Mouse (Mus musculus) liver, postnatal 0 days (tissue): ENCODE measurements around the gene R3hdml.

Experiments
- CTCF ChIP-seq: sonication (generic); IDR thresholded peaks from 2 replicates; pipeline ENCODE4 v1.5.1; 2016; ENCODE audit warnings: antibody characterized with exemption, low read depth
- EP300 ChIP-seq: IDR thresholded peaks from 2 replicates; pipeline ENCODE4 v1.6.1; 2016; ENCODE audit warnings: antibody characterized with exemption, low read depth, mild to moderate bottlenecking

GRCm38 (mm10) chr2:163444017-163444416 lies 48.1 kb upstream of the R3hdml start:
- TF ChIP-seq CTCF = no peak
- no peak for TF ChIP-seq EP300
